Mouse (Mus musculus) kidney, postnatal 0 days (tissue): ENCODE measurements at regions not wholly inside any gene's neighbourhood (a gene's known extent, or its start where the extent isn't known, plus 50 kb on each side); places are given as distances from the start of the nearest gene placed in this dataset.

Experiments
- ATAC-seq: fragments of 200-750 bp; cut with Nextera tagmentation; replicated peaks from 2 replicates; pipeline ENCODE4 v1.8.0; 2017; ENCODE audit warnings: low read depth, moderate number of reproducible peaks, moderate TSS enrichment, moderate library complexity; ENCODE audit not compliant: low FRiP score
- DNase-seq: peaks from one replicate; pipeline ENCODE4 v3.0.0-alpha.2; 2016; ENCODE audit warnings: low spot score
- H3K27ac ChIP-seq: fragments of 300-500 bp; sonication (generic); 2 replicates; pipeline ENCODE4 v1.5.1; 2014; ENCODE audit warnings: mild to moderate bottlenecking
- H3K27me3 ChIP-seq: fragments of 300-500 bp; sonication (generic); 2 replicates; pipeline ENCODE4 v1.6.1; 2014; ENCODE audit warnings: low read length, mixed read lengths; ENCODE audit not compliant: insufficient read depth
- H3K36me3 ChIP-seq: fragments of 300-500 bp; sonication (generic); 2 replicates; pipeline ENCODE4 v1.6.1; 2014; ENCODE audit warnings: low read length, mixed read lengths; ENCODE audit not compliant: insufficient read depth
- H3K4me1 ChIP-seq: fragments of 300-500 bp; sonication (generic); replicated peaks from 2 replicates; pipeline ENCODE4 v1.6.1; 2014; ENCODE audit warnings: antibody characterized with exemption, low read length, mixed read lengths; ENCODE audit not compliant: insufficient read depth
- H3K4me2 ChIP-seq: fragments of 300-500 bp; sonication (generic); 2 replicates; pipeline ENCODE4 v1.6.1; 2014; ENCODE audit warnings: mild to moderate bottlenecking, low read length, moderate library complexity, mixed read lengths
- H3K4me3 ChIP-seq: fragments of 300-500 bp; sonication (generic); replicated peaks from 2 replicates; pipeline ENCODE4 v1.5.1; 2014; ENCODE audit warnings: low read depth, low read length
- H3K9ac ChIP-seq: fragments of 300-500 bp; sonication (generic); 2 replicates; pipeline ENCODE4 v1.6.1; 2014; ENCODE audit warnings: low read depth, low read length
- H3K9me3 ChIP-seq: fragments of 300-500 bp; sonication (generic); replicated peaks from 2 replicates; pipeline ENCODE4 v1.6.1; 2016; ENCODE audit warnings: low read length, inconsistent platforms, mixed read lengths
- CTCF ChIP-seq: IDR thresholded peaks from 2 replicates; pipeline ENCODE4 v1.5.1; 2016; ENCODE audit warnings: antibody characterized with exemption, low read depth, mild to moderate bottlenecking, moderate library complexity
- WGBS: fragments of 180-500 bp; shearing (Covaris S2); extraction: QIAGEN DNeasy Blood & Tissue Kit; methylation state at CpG from one replicate; pipeline ENCODE4 v1.1.7; 2014; 5-methylcytosine and 5-hydroxymethylcytosine counted together

DNA sequence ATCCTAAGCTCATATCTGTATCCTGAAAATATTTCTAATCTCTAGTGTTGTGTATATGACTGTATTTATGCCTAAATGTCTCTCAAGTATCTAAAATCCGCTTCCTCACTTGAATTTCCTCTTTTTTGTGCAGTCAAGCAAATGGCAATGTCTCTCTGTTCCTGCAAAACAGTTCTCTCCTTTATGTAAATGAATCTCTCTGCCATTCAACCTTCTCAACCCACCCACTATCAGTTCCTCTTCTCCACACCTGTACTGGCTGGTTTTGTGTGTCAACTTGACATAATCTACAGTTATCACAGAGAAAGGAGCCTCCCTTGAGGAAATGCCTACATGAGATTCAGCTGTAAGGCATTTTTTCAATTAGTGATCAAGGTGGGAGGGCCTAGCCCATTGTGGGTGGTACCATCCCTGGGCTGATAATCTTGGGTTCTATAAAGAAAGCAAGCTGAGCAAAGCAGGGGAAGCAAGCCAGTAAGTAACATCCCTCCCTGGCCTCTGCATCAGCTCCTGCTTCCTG, 375.5 kb downstream of the Synb start:
- ATAC-seq (no peak), DNase-seq (no peak)
- 79% methylated on average over 1 of the region's 1 CpGs for WGBS
- Histone ChIP-seq H3K4me1 (peaks cover 9% of the 10 kb centered on the region; the same call in 1 of the 2 replicates), H3K4me3 (no peak overlapping the region), H3K4me2 (no peak overlapping the region), H3K9ac (no peak overlapping the region), H3K27me3 (no peaks in the 10 kb centered on the region), H3K36me3 (no peaks in the 10 kb centered on the region), H3K9me3 (no peaks in the 10 kb centered on the region), H3K27ac (no peak overlapping the region)
- no peak for TF ChIP-seq CTCF

DNA sequence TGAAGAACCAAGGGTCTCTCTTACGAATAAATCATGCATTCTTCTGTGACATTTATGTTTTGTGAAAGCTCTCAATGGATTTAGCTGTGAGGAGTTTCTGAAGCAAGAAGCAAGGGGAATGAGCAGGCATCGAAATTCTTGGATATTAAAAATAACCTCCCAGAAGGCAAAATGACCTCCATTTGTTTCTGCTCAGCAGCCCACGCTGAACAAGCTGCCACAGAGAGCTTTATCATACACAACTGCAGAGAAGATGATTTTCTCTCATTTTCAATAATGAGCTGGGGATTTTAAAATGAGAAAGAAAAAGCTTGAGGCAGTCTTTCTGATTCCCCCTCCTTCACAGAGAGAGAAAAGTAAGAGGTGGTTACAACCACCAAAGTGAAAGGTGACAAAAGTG, 394.2 kb downstream of the Synb start:
- ATAC-seq (no peak), DNase-seq (no peak)
- H3K4me2 ChIP-seq: no peak overlapping the region
- H3K9me3 ChIP-seq: no peaks in the 10 kb centered on the region
- 63% methylated on average over 3 of the region's 3 CpGs for WGBS
- TF ChIP-seq CTCF: no peak
- H3K27ac ChIP-seq: no peak overlapping the region
- H3K9ac ChIP-seq: no peak overlapping the region
- H3K4me3 ChIP-seq: no peak overlapping the region
- H3K4me1 ChIP-seq: no peaks in the 10 kb centered on the region
- H3K36me3 ChIP-seq: no peaks in the 10 kb centered on the region
- no peaks in the 10 kb centered on the region for H3K27me3 ChIP-seq

DNA sequence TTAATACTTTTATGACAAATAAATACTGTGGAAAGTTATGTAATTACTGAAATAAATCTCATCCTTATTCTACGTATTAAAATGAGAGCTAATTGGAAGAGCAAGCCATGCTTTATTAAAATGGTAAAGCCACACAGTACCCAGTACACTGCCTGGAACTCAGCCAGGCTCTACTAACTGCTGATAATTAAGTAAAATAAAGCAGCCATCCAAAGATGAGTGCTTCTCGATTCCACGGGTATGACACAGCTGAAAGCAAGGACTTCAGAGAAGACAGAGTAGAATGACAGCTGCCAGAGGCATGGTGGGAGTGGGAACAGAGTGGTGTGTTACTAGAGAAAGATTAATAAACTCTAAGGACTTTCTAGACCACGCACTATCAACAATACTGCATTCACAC, 416.9 kb downstream of the Synb start:
- no peak overlapping the region for H3K9ac ChIP-seq
- 80% methylated on average over 4 of the region's 4 CpGs for WGBS
- no peak overlapping the region for H3K4me2 ChIP-seq
- DNase-seq: no peak
- H3K36me3 ChIP-seq: no peaks in the 10 kb centered on the region
- no peaks in the 10 kb centered on the region for H3K9me3 ChIP-seq
- H3K4me1 ChIP-seq: no peaks in the 10 kb centered on the region
- H3K4me3 ChIP-seq: no peak overlapping the region
- H3K27ac ChIP-seq: no peak overlapping the region
- H3K27me3 ChIP-seq: no peaks in the 10 kb centered on the region
- no peak for ATAC-seq
- no peak for TF ChIP-seq CTCF

DNA sequence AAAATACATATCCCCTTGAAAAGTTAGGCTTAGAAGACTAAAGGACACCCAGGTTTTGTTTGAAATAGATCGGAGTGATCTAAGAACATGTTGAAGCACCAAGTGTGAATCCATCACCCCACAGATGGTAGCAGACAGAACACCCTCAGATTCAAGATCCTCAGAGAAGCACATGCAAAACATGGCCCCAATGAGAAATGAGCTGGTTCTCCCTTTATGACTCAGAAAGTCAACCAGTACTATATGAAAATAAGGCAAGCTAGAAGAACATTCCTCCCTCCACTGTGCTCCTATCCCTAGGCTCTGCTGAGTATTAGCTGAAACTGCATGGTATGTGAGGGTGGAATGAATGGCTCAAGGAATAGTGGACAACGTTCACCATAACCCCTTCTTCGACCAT, 433.0 kb downstream of the Synb start:
- H3K9me3 ChIP-seq: no peaks in the 10 kb centered on the region
- no peak overlapping the region for H3K27ac ChIP-seq
- no peak for ATAC-seq
- no peaks in the 10 kb centered on the region for H3K27me3 ChIP-seq
- DNase-seq: no peak
- WGBS: 94% methylated on average over 3 of the region's 3 CpGs
- H3K36me3 ChIP-seq: no peaks in the 10 kb centered on the region
- H3K4me1 ChIP-seq: no peaks in the 10 kb centered on the region
- H3K4me2 ChIP-seq: no peak overlapping the region
- H3K9ac ChIP-seq: no peak overlapping the region
- no peak for TF ChIP-seq CTCF
- no peak overlapping the region for H3K4me3 ChIP-seq

DNA sequence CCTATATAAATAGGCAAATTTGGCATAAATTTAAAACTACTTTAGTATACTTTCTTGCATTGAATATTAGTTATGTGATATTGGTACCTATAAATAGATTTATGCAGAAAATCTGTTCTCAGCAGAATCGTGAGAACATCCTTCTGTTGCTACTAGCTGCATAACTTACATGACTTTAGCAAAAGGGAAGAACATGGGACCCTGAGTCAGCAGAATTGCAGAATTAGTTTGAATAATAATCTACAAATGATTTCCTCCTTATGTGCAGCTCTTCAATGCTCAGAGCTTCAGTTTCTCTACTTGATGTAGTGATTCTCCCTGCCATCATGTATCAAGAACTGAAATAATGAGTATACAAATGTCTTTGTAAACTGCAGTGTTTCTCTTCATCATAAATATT, 436.2 kb downstream of the Synb start:
- H3K4me3 ChIP-seq: no peak overlapping the region
- no peak overlapping the region for H3K27ac ChIP-seq
- no peak overlapping the region for H3K4me2 ChIP-seq
- no peaks in the 10 kb centered on the region for H3K4me1 ChIP-seq
- DNase-seq (no peak), ATAC-seq (no peak)
- no peak for TF ChIP-seq CTCF
- no peaks in the 10 kb centered on the region for H3K27me3 ChIP-seq
- H3K9me3 ChIP-seq: no peaks in the 10 kb centered on the region
- WGBS: 78% methylated on average over 1 of the region's 1 CpGs
- no peak overlapping the region for H3K9ac ChIP-seq
- no peaks in the 10 kb centered on the region for H3K36me3 ChIP-seq

DNA sequence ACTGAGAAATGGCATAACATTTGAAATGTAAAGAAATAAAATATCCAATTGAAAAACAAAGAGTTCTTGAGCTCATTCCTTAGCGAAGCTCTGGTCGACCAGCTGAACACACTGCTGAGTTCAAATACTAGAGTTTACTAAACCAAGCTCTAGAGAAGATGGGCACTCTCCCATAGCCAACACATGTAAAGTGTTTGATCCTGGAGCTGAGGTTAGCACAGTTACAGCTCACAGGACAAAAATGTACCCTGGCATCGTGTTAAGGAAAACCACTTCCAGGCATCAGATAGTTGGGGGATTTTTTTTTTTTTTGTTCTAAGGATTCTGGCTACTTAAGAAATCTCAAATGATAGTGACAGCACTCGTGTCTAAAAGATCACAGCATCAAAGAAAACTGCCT, 445.6 kb downstream of the Synb start:
- Histone ChIP-seq H3K4me1 (no peaks in the 10 kb centered on the region), H3K9me3 (no peaks in the 10 kb centered on the region), H3K4me3 (no peak overlapping the region), H3K27me3 (no peaks in the 10 kb centered on the region), H3K9ac (no peak overlapping the region), H3K27ac (no peak overlapping the region), H3K36me3 (no peaks in the 10 kb centered on the region), H3K4me2 (no peak overlapping the region)
- ATAC-seq: no peak
- 75% methylated on average over 4 of the region's 4 CpGs for WGBS
- TF ChIP-seq CTCF: no peak
- DNase-seq: no peak

DNA sequence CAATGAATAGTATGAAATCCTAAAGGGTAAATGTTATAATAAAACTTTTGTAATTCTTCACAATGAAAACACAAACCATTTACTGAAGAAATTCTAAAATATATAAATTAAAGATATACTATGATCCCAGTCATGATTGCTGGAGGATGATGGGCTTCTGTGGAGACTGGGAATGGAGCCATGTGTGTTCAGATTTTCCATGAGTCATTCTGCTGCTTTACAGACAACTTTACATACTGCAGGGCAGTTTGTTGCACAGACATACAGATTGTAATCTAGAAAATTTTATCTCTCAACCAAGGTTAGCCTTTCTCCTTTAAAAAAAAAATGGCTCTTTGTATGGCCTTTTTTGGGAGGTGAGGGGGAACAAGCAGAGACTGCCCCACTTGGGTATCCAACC, 446.5 kb downstream of the Synb start:
- no peak overlapping the region for H3K4me2 ChIP-seq
- DNase-seq: no peak
- H3K9me3 ChIP-seq: no peaks in the 10 kb centered on the region
- no peaks in the 10 kb centered on the region for H3K27me3 ChIP-seq
- H3K27ac ChIP-seq: no peak overlapping the region
- H3K36me3 ChIP-seq: no peaks in the 10 kb centered on the region
- no peak for ATAC-seq
- H3K4me1 ChIP-seq: no peaks in the 10 kb centered on the region
- no peak for TF ChIP-seq CTCF
- no peak overlapping the region for H3K9ac ChIP-seq
- no peak overlapping the region for H3K4me3 ChIP-seq
